Mouse (Mus musculus) cerebellum, adult 11-12 months (tissue): ENCODE measurements at regions not wholly inside any gene's neighbourhood (a gene's known extent, or its start where the extent isn't known, plus 50 kb on each side); places are given as distances from the start of the nearest gene placed in this dataset.

ENCODE experiments used
- DNase-seq: peaks from one replicate; pipeline ENCODE4 v3.0.0; 2022

DNA sequence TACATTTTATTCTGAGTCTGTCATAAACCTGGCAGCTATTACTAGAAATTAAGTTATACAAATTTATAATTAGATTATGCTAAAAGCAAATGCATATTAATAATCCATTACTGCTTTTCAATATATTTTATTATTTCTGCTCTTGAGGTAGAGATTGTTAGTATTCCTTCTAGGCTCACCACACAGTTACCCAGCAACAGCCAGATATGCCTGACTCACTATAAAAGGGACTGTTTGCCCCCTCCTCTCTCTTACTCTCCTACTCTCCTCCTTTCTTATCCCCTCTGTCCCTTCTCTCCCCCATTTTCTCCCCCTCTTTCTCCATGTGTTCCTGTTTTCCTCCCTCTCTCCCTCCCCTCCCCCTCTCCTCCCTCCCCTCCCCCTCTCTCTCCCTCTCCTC, 98.7 kb downstream of the 4930505A04Rik start:
- no peak for DNase-seq

DNA sequence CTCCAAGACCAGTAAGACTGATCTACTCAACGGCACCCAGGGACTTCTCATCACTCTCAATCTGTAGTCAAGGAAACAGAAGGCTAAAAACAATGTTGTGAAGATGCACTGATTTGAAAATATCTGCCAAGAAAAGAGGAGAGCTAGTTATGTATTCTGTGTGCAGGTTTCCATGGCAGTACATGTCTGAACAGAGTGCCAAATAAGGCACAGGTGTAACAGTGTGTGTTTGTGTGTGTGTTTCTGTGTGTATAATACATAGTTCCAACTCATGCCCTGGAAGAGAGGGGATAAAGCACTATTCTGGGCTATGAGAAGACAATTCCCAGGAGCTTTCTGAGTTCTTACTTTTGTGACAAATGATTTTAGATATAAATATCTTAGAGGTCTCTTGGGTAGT, 99.7 kb downstream of the 4930505A04Rik start:
- no peak for DNase-seq

DNA sequence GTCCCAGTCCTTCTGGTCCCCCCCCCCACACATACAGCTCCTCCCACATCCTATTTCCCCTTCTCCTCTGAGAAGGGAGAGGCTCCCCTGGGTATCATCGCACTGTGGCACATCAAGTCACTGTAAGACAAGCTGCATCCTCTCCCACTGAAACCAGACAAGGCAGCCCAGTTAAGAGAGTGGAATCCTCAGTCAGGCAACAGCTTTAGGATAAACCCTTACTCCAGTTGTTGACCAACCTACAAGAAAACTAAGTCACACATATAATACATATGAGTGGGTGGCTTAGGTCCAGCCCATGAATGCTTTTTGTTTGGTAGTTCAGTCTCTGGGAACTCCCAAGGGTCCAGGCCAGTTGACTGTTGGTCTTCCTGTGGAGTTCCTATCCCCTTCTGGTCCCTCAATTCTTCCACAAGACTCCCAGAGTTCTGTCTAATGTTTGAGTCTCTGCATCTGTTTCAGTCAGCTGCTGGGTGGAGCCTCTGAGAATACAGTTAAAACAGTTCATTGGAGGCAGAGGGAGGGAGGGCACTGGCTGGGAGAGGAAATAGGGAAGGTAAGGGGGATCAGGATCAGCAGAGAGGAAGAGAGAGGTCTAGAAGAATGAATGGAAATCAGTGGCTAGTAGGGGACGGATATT, 101.7 kb upstream of the Sptbn1 start:
- no peak for DNase-seq

DNA sequence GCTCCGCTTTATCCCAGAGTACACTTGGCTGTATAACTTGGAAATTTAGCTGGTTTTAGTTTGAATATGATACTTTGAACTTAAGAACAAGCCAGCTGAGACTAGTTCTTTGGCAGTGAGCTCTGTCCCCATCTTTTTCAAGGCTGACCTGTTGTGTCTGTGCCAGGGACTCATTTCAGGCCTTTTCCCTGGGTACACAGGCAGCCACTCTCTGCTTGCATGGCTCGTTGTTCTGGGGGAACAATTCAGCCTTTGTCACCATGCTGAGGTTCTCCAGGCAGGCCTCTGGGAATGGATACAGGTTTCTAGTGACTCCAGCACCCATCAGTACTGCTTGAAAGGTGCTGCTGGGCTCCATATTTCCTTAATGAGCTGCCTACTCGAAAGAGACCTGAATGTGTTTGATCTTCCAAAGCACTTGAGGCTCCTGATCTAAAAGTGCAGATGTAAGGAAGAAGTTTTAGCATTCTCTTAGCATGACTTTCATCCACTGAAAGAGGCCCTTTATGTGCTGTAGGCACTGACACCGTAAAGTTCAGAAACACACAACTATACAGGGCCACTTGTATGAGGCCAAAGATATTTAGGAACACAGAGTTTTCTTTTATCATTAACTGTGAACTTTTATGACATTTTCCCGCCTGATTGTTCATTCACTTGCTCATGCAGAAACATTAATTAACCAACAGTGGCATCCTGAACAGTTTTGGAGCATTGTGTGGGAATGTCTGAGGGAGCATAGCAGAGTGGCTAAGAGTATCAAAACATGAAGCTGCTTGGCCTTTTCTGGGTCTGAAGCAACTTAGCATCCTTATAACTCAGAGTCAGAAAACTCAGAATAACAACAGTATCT, 99.6 kb upstream of the Sptbn1 start:
- peak; percentile 5 for DNase-seq

DNA sequence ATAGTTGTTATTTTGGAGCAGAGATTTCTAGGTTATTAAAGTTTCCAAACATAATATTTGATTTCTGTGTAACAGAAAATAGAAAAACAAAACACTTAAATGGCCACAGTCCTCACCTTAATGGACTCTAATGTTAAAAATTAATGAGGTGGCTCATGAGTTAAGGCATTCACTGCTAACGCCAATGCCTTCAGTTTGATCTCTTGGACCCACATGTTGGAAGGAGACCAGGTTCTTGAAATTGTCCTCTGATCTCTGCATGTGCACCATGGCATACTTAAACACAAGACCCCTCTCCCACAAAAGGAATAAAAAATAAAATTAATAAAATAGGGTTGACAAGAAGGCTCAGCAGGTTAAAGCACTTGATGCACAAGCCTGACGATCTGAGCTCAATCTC, 98.5 kb upstream of the Sptbn1 start:
- DNase-seq, result no peak

DNA sequence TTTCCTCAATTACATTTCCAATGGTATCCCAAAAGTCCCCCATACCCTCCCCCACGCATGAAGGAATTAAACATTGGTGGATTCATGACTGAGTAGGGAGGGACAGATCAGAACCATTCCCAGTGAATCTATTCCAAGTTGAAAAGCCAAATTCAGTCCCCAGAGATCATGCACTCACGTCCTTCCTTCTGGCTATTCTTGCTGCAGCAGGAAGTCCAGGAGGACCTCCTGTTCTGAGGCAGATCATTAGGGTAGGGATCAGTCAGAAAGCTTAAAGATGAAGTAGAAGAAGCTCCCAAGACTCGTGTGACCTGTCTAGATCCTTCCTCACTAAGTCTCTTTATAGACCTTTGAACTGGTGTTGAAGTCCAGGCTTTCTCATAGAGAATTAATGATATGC, 97.0 kb upstream of the Sptbn1 start:
- no peak for DNase-seq

DNA sequence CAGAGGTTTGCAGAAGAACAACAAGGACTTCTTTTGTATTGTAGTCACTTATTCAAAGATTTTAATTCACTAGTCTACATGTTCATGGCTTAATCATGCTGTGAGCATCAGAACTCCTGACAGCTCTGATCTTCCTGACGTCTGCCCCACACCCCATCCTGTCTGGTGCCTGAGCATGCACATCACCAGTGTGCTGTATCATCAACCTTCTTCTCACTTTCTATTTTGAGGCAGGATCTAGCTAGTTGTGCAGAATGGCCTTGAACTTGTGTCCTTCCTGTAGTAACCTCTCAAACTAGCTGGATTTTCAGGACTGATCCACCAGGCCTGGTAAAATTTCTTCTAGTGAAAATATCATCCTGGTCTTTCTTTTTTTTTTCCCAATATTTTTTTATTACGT, 96.6 kb upstream of the Sptbn1 start:
- DNase-seq, result no peak

DNA sequence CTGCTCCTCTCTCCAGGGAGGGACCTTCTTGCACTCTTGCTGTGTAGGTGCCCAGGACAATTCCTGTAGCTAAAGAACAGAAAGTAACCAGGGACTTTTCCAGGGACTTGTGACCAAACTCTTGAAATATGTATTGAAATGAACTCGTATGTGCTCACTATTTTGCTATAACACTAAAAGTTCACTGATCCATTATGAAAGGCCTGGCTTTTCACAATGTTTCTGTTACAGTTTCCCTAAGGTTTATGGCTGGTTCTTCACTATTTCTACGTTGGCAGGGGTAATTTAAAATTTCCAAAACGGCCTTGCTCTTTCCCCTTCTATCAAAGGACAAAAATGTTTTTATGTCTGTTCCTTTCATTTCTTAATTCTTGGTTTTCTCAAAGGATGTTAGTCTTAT, 90.2 kb upstream of the Sptbn1 start:
- DNase-seq, result no peak

DNA sequence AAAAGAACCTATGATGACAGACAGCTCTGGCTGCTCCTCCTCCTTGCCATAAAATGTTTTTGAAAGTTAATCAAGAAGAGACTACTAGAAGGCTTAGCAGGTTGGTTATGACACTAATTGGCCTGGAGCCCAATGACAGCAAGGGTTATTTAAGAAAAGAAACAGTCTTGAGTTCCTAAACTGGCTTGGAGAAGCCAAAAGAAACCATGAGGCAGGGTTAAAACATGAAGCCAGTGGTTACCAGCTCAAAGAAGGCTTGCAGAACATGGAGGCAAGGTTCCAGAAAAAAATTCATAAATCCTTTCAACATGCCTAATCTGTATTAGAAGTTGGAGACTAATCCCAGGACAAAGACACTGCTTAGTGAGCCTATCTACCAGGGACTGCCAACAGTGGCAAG, 87.4 kb upstream of the Sptbn1 start:
- no peak for DNase-seq

DNA sequence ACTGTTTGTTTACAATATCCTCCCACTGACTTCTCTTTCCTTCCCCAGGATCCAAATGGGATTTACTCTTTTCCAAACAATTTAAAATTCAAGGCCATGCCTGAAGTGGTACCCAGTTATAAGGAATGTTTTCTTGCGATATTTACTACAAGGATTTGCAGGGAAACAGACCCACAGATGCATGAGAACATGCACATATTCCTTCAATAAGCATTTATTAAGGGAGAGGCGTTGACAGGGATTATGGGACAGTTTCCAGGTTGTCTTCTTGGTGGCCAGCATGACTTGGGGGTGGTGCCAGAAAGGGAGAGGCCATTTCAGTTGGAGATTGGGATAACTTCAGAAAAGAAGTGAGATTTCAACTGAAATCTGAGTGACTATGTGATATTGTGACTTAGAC, 58.4 kb upstream of the Sptbn1 start:
- DNase-seq, result no peak
